Mouse (Mus musculus): ENCODE results near the gene Shkbp1. TPM values are rescaled to one million over a fixed set of nuclear protein-coding genes. Genes with fewer than 3 reads are reported as not detected.

Gene Shkbp1
- polyA plus RNA-seq, 1 experiment from 2014 or later: 21.9 TPM

DNA sequence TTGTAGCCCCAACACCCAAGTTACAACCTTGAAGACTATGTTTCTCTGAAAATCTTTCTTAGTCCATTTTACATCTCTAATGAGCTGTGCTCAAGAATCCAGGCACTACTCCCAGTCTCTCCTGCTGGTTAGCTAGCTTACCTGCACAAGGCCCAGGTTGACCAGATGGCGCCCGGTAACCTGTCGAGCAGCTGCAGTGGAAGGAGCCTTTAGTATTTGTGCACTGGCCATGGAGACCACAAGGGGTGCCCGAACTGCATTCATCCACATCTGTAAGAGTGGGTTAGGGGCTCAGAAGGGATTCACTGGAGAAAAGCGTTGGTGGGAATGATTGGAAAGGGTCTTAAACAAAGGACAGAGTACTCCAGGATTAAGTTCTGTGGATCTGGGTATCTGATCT is 32.8 kb downstream of the Shkbp1 start:
- Histone ChIP-seq H3K79me2 (ENCODE audit: inconsistent target) (no peaks in the 10 kb centered on the region), H3K36me3 (ENCODE audit: inconsistent target) (no peaks in the 10 kb centered on the region), H3K27ac (no peak overlapping the region), H3K4me3 (ENCODE audit: inconsistent target) (no peak overlapping the region)
- WGBS (ENCODE audit: missing documents): 97% methylated on average over 5 of the region's 5 CpGs

DNA sequence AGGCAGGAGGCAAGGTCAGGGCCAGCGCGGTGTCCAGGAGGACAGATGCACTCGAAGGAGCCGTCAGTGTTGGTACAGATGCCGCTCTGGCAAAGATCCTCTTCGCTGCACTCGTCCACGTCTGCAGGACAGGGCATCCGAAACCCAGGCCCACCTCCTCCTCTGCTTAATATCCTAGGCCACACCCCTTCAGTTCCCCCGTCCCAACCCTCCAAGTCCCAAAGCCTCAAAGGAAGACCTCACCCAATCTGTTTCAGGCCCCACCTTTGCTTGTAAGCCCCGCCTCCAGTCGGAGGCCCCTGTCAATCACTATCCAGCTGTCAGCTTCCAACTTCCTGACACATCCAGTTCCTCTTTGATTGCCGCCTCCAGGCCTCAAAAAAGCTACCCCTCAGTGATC is 33.5 kb downstream of the Shkbp1 start:
- WGBS (ENCODE audit: missing documents): 45% methylated on average over 12 of the region's 13 CpGs
- no peak overlapping the region for H3K4me3 ChIP-seq (ENCODE audit: inconsistent target)
- no peaks in the 10 kb centered on the region for H3K36me3 ChIP-seq (ENCODE audit: inconsistent target)

DNA sequence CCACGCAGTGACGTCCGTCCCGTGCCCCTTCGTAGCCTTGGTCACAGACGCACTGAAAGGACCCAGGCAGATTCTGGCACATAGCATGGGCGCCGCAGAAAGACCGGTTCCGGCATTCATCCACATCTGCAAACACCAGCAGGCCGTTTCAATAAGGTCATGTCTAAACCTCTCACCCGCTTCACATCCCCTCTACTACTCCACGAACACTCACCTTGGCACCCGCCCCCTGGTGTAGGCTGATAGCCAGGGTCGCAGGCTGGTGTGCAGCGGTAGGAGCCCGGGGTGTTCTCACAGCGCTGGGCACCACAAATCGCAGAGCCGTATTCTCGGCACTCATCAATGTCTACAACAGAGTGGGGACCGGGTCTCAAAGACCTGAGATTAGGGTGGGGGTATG is 36.4 kb downstream of the Shkbp1 start:
- H3K27ac ChIP-seq: no peak overlapping the region
- 97% methylated on average over 22 of the region's 22 CpGs for WGBS (ENCODE audit: missing documents)
- no peak overlapping the region for H3K4me3 ChIP-seq (ENCODE audit: inconsistent target)
- no peaks in the 10 kb centered on the region for H3K79me2 ChIP-seq (ENCODE audit: inconsistent target)
- H3K36me3 ChIP-seq (ENCODE audit: inconsistent target): no peaks in the 10 kb centered on the region

More for the DNA sequence above, 33.5 kb downstream of the Shkbp1 start:
- Histone ChIP-seq H3K79me2 (ENCODE audit: inconsistent target) (no peaks in the 10 kb centered on the region), H3K27ac (no peak overlapping the region)

DNA sequence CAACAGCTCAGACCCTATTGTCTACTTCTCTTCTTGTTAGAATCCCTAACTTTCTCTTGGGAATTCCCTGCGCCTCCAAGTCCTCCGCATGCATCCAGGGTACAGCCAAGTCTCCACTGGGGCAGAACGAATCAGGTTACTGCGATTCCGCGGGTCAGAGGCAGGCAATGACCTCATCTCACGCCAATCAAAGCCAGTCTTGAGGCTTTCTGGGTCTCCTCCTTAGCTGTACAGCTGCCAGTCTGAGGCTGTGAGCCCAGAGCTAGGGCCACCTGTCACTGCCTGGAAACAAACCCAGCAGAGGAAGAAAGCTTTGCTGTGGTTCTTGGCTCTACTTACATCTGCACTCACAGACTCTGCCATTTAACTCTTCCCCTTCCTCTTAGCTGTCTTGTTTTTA is 39.9 kb downstream of the Shkbp1 start:
- 65% methylated on average over 7 of the region's 7 CpGs for WGBS (ENCODE audit: missing documents)
- H3K27ac ChIP-seq: no peak overlapping the region

DNA sequence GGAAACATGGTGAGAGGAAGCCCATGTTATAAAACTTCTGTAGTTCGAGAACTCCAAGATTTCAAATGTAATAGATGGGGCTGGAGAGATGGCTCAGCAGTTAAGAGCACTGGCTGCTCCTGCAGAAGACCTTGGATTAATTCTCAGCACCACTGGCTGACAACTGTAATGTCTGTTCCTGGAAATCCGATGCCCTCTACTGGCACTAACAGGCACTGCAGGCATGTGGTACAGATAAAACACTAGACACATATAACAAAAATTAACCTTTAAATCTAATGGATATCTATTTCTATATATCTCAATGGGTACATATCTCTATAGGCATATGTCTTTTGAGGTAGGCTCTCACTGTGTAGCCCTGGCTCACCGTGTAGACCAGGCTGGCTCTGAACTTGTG is 41.4 kb downstream of the Shkbp1 start:
- Histone ChIP-seq H3K79me2 (ENCODE audit: inconsistent target) (no peaks in the 10 kb centered on the region), H3K36me3 (ENCODE audit: inconsistent target) (no peaks in the 10 kb centered on the region), H3K4me3 (ENCODE audit: inconsistent target) (no peak overlapping the region), H3K27ac (no peak overlapping the region)
- WGBS (ENCODE audit: missing documents): 94% methylated on average over 3 of the region's 3 CpGs

More for the DNA sequence above, 39.9 kb downstream of the Shkbp1 start:
- H3K79me2 ChIP-seq (ENCODE audit: inconsistent target): no peaks in the 10 kb centered on the region
- H3K36me3 ChIP-seq (ENCODE audit: inconsistent target): no peaks in the 10 kb centered on the region
- no peak overlapping the region for H3K4me3 ChIP-seq (ENCODE audit: inconsistent target)

DNA sequence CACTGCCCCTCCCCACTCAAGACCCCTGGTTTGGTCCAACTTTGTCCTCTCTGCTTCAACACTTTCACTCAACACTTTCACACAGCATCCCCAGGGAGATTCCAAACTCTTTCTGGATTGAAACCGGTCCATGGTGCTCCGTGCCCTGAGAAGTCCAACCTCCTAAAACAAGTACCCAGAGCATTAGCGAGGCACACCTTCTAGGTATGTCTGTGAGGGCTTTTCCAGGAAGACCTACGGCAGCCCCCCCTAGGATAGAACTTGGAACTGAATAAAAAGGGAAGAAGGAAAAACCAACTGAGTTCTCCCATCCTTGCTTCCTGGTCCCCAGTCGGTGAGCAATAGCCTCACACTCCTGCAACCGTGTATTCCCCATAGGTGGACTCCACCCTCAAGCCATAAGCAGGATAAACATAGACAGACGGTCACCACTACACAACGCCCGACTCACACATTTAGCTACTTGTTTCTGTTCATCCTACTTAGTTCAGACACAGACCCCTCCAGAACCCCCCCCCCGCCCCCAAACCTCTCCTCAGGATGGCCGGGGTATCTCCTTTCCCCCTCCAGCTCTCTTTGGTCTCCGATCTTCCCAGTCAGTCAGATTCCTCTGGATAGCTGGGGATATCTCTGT is 44.1 kb downstream of the Shkbp1 start:
- 88% methylated on average over 10 of the region's 12 CpGs for WGBS (ENCODE audit: missing documents)
- no peak overlapping the region for H3K27ac ChIP-seq
- no peaks in the 10 kb centered on the region for H3K79me2 ChIP-seq (ENCODE audit: inconsistent target)
- no peaks in the 10 kb centered on the region for H3K36me3 ChIP-seq (ENCODE audit: inconsistent target)
- H3K4me3 ChIP-seq (ENCODE audit: inconsistent target): no peak overlapping the region

DNA sequence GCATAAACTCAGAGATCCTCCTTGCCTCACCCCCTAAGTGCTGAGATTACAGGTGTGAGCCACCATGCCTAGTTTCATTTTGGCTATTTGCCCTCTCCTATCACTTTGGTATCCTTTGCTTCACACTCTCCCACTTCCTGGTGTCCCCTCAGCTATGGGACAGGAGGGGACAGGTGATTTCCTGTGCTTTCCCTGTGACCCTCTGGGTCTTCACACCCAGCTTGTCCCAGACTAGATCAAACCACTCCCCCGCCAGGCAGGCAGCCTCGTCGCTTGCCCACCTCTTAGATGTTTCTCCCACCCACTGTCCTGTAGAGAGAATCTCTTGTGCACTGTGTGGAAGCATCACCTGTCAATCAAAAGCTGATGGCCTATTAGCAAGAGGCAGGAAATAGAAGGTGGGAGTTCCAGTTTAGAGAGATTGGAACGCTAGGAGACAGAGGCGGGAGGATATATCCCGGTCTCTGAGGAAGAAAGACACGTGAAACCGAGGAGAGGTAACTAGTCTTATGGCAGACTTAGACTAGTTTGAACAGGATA is 44.8 kb downstream of the Shkbp1 start:
- no peak overlapping the region for H3K27ac ChIP-seq
- no peak overlapping the region for H3K4me3 ChIP-seq (ENCODE audit: inconsistent target)
- H3K36me3 ChIP-seq (ENCODE audit: inconsistent target): no peaks in the 10 kb centered on the region
- WGBS (ENCODE audit: missing documents): 63% methylated on average over 8 of the region's 8 CpGs
- H3K79me2 ChIP-seq (ENCODE audit: inconsistent target): no peaks in the 10 kb centered on the region

DNA sequence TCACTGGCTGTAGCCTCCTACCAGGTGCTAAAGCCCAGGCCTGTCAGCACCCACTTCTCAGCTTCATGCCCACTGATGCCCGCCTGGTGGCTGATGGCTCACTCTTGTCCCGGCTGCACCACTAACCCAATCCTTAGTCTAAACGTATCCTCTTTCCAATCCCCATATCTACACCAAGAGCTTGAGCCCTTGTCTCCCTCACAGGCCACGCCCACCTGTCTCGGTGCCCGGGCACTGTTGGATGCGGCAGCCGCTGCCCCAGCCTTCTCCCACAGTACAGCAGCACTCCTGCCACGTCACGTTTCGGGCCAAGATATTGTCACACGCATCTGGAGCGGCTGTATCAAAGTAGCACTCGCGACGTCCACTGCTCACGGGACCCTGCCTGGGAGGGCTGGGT is 45.5 kb downstream of the Shkbp1 start:
- 12% methylated on average over 17 of the region's 17 CpGs for WGBS (ENCODE audit: missing documents)
- H3K4me3 ChIP-seq (ENCODE audit: inconsistent target): no peak overlapping the region
- H3K36me3 ChIP-seq (ENCODE audit: inconsistent target): no peaks in the 10 kb centered on the region

DNA sequence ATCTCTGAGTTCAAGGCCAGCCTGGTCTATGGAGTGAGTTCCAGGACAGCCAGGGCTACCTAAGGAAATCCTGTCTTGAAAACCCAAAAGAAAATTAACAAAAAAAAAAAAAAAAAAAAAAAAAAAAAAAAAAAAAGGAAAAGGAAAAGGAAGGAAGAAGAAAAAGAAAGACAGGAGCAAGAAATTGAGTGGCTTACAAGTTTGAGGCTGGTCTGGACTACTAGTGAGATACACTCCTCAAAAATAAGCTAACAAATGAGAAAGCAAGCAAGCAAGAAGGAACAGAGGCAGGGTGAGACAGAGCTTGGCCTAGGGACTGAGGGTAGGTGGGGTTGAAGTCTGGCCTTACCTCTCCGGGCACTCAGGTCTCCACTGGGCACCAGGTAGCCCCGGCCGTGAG is 46.0 kb downstream of the Shkbp1 start:
- H3K27ac ChIP-seq: no peak overlapping the region
- no peaks in the 10 kb centered on the region for H3K36me3 ChIP-seq (ENCODE audit: inconsistent target)
- no peaks in the 10 kb centered on the region for H3K79me2 ChIP-seq (ENCODE audit: inconsistent target)
- H3K4me3 ChIP-seq (ENCODE audit: inconsistent target): no peak overlapping the region
- 91% methylated on average over 3 of the region's 3 CpGs for WGBS (ENCODE audit: missing documents)

More for the DNA sequence above, 45.5 kb downstream of the Shkbp1 start:
- Histone ChIP-seq H3K79me2 (ENCODE audit: inconsistent target) (no peaks in the 10 kb centered on the region), H3K27ac (no peak overlapping the region)

DNA sequence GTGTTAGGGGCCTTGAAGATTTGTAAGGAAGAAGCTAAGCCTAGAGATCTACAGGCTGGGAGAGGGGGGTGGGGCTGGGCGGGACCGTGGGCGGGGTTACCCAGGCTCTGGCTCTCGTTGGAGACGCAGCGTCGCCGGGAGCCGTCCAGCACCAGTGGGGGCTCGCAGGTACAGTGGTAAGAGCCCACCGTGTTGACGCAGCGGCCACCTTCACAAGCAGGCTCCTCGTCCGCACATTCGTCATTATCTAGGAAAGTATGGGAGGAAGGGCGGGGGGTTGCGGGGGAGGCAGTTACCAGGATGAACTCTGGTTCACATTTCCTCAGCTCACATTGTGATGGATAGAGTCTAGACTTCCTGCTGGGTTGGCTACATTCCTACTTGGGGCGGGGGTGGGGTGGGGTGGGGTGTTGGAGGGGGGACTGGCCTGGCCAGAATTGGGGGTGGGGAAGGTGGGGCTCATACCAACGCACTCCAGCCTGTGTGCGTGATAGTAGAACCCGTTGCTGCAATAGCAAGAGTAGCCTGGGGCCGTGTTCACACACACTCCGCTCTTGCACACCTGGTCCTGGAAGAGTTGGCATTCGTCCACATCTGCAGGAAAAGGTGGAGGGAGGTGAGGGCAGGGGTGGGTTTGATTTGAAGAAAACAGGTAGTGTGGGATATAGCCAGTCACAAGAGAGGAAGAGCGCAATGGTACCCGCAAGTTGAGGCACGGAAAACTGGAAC is 46.8 kb downstream of the Shkbp1 start:
- Histone ChIP-seq H3K79me2 (ENCODE audit: inconsistent target) (no peaks in the 10 kb centered on the region), H3K36me3 (ENCODE audit: inconsistent target) (no peaks in the 10 kb centered on the region), H3K27ac (no peak overlapping the region), H3K4me3 (ENCODE audit: inconsistent target) (no peak overlapping the region)
- WGBS (ENCODE audit: missing documents): 21% methylated on average over 28 of the region's 28 CpGs

DNA sequence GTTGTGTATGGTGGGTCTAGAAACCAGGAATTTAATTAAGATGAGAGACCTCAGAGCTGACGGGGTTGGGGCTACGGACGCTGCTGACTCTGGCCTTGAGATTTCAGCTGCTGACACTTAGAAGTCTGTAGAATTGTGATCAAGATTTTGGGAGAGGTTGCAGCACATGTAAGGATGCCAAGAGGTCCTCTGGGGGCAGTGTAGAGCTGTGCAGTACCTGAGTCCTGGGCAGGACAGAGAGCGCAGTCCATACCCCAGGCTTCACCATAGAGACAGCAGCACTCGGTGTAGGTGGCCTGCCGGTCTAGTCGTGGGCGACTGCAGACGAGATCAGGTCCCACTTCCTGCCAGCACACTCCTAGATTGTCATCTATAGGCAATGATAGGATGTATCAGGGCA is 48.3 kb downstream of the Shkbp1 start:
- H3K79me2 ChIP-seq (ENCODE audit: inconsistent target): no peaks in the 10 kb centered on the region
- H3K27ac ChIP-seq: no peak overlapping the region
- 78% methylated on average over 9 of the region's 9 CpGs for WGBS (ENCODE audit: missing documents)
- no peak overlapping the region for H3K4me3 ChIP-seq (ENCODE audit: inconsistent target)
- H3K36me3 ChIP-seq (ENCODE audit: inconsistent target): no peaks in the 10 kb centered on the region

DNA sequence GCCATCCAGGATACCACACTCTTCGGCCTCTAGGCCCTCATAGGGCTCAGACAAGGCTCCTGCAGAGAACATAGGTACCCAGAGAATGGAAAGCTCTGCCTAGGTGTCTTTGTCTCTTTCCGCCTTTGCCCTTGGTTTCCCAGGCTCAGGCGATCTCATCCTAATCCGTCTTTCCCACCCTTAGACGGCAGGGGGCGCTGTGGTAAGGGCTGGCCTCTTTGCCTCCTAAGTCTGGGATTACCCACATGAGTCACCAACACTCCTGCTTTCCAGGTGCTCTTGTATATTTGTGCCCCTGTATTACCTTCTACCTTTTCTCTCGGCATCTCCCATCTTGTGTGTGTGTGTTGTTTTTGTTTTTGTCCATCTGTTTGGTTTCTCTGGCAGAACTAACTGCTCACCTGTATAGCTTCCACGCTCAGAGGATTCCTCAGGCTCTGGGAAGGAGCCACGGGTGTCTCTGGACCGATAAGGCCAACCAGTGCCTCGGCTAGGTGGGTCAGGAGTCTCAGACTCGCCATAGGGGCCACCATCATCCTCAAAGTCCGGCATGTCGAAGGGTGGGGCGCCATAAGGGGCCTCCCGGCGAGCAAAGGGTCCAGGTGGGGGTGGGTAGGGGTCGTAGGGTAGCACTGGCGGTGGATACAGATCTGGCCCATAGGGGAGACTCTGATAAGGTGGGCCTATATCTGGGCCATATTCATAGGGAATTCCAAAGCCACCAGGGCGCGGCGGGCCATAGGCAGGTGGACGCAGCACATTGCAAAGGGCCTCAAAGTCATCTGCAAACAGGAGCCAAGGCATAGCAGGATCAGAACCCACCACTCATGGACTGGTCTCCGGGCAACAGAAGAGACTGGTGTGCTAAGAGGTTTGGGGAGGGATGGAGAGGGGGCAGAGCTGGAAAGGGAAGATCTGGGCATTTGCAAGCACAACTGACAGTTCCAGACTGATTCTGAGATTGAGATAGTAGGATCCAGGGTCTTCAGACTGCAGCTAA is 49.4 kb downstream of the Shkbp1 start:
- no peak overlapping the region for H3K27ac ChIP-seq
- no peak overlapping the region for H3K4me3 ChIP-seq (ENCODE audit: inconsistent target)
- no peaks in the 10 kb centered on the region for H3K36me3 ChIP-seq (ENCODE audit: inconsistent target)
- 79% methylated on average over 23 of the region's 24 CpGs for WGBS (ENCODE audit: missing documents)
- H3K79me2 ChIP-seq (ENCODE audit: inconsistent target): no peaks in the 10 kb centered on the region

DNA sequence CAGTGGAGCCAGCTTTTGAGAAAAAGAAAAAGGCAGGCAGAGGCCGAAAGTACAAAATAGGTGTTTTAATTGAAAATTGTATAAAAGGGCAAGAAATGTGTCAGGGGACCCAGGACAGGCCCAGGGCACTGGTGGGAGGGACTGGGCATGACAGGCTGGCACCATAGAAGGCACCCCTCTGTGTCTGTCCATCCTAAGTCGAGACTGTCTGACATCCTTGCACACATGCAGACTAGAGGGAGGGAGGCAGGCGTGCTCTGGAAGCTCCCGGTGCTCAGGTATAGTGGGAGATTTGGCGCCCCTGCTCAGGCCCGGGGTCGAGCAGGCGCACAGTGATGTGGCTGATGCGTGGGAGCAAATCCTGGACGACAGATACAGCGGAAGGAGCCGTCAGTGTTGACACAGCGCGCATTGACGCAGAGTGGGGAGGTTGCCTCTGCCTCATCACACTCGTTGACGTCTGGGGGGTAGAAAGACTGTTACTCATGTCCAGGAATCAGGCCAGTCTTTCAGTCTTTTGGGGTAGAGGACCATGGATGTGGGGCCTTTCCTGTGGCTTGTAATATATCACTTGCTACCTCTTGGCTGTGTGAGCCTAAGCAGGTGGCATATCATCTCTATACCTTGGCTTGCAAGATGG is 50.6 kb downstream of the Shkbp1 start:
- no peak overlapping the region for H3K4me3 ChIP-seq (ENCODE audit: inconsistent target)
- no peaks in the 10 kb centered on the region for H3K79me2 ChIP-seq (ENCODE audit: inconsistent target)
- no peaks in the 10 kb centered on the region for H3K36me3 ChIP-seq (ENCODE audit: inconsistent target)
- WGBS (ENCODE audit: missing documents): 91% methylated on average over 17 of the region's 17 CpGs
- H3K27ac ChIP-seq: no peak overlapping the region

DNA sequence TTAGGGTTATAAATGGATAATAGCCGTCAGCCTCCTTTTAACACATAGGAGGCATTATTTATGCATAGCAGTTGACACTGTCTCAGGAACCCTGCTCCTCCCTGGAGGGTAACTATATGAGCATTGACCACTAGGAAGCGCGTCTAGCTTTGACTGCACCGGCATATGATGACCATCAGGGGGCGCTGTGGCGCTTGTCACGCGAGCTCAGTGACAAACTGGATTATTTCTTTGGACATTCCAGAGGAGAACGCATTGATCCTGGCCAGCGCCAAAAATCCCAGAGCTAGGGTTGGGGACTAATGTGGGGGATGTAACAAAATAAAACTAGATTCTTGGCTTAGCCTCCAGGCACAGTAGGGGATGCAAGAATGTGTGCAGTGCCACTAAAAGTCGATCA is 53.6 kb downstream of the Shkbp1 start:
- Histone ChIP-seq H3K36me3 (ENCODE audit: inconsistent target) (no peaks in the 10 kb centered on the region), H3K79me2 (ENCODE audit: inconsistent target) (no peaks in the 10 kb centered on the region), H3K27ac (no peak overlapping the region), H3K4me3 (ENCODE audit: inconsistent target) (no peak overlapping the region)
- 12% methylated on average over 11 of the region's 11 CpGs for WGBS (ENCODE audit: missing documents)

Data from macrophage (primary cell).